Mouse (Mus musculus) retina, embryonic 14.5 days (tissue): ENCODE measurements around the gene Pank1.
A peak's percentile ranks its signal among the peaks of the same experiment; 100 is the strongest.

Source experiments
- DNase-seq: peaks from one replicate; pipeline ENCODE4 v3.0.0-alpha.2; 2015; ENCODE audit warnings: low spot score

The Pank1 gene

DNA sequence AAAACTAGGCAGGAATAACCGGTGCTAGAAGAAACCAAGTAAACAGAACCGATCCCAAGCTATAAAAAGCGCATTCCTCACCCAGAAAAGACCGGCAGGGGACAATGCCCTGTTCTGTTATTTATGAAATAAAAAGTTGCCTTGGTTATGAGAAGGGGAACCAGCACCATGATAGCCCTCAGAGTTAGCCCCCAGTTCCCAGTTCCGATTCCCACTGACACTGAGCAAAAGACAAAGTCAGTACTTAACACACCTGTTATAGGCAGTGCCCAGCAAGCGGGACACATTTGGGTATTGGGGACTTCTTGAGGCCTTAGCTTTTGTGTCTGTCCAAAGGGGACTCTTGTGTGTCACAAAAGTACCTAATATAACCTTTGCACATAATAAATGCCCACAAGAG lies 369 bp upstream of the Pank1 start:
- DNase-seq = no peak

DNA sequence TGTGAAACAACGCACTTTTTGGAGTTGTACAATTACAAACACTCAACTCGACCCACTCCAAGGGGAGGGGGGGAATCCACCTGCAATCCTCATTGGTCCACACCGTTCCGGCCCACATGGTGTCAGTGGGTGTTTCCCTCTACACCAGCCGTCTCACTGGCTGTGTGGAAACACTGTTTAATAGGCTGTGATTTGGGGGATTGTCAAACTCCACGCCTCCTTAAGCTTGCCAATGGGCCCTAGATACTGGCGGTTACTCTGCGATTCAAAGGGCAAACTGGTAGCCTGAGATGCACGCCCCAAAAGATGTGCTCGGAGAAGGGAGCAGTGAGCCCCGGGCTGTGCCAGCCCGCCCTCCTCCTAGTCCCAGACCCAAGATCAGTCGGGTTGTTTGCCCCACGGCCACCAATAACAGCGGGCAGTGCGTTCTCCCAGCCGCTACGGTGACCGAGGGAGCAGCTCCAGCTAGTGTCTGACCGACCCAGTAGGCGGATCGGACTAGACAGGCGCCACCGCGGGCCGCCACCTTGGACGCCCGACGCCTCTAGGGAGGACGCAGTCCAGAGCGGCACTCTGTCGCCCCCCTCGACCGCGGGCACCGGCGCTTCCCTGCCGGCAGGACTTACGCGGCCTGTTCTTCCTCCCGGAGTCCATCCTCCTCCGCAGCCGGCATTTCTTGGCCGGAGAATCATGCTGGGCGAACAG lies 1.2 kb downstream of the Pank1 start:
- peak; percentile 88 for DNase-seq

DNA sequence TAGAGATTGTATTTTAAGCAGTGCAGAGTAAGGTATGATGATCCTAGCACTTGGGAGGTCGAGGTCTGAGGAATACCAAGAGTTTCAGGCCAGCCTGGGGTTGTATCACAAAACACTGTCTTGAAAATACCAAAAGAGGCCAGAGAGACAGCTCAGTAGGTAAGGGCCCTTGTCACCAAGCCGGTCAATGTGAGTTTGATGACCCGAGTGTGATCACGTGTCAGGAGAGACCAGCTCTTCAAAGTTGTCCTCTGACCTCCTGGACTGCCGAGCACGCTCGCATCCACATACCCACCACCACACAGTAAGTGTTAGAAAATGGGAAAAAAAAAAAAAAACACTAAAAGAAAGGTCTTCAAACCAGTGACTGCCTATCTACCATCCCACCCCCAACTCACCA lies 2.6 kb downstream of the Pank1 start:
- no peak for DNase-seq

DNA sequence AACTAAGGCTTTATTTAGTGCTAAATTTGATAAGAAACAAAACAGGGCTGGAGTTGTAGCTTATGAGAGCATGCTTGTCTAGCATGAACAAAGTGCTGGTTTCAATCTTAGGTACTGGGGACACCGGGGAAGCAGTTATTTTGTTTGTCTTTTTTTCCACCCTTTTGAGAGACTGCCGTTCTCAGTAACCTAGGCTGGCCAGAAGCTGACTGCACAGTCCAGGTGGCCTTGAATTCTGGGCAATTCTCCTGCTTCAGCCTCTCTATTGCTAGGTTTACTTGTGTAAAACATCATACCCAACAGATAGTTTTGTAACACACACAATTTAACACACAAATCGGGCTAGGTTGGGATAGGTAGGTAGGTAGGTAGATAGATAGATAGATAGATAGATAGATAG lies 9.9 kb downstream of the Pank1 start:
- DNase-seq = no peak

DNA sequence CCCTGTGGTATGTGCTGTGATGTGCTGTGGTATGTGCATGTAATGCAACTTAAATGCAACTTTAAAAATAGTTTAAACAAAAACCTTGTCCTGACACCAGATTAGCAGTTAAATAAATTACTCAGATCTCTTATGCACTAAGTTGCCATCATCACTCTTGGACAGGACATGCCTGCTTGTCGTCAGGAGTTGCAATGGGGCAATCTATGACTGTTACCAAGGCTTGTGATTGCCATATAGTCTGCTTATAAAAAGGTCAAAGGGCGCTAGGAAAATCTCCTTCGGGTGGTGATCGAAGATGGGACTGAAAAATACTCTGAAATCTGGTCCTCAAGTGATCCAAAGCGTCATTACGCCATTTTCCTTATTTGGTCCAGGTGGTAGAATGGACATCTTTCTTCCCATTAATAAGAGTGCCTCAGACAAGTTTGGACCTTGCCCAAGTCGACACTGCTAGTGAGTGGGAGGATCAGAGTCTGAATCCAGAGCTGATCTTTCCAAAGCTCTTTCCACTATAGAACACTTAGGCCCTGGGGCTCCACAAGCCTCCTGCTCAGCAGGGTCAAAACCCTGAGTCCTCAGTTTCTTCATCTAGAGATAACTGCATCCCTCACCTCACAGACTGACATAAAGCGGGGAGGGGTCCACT lies 11.0 kb downstream of the Pank1 start:
- no peak for DNase-seq

DNA sequence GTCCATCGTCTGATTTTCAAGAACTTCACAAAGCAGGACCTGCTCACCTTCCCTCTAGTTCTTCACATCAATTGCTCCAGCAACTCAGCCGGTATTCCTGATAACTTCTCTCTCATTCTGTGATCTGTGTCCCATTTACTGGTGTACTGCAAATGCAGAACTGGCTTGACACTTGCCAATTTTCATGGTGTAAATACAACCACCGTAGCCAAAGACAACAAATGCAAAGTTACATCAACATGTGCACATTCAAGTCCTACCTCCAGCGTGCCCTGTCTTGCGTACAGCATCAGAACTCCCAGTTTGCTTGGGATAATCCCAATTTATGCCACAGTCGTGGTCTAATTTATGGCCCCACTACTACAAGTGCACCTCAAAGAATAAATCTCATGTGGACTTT lies 15.5 kb downstream of the Pank1 start:
- DNase-seq = no peak

DNA sequence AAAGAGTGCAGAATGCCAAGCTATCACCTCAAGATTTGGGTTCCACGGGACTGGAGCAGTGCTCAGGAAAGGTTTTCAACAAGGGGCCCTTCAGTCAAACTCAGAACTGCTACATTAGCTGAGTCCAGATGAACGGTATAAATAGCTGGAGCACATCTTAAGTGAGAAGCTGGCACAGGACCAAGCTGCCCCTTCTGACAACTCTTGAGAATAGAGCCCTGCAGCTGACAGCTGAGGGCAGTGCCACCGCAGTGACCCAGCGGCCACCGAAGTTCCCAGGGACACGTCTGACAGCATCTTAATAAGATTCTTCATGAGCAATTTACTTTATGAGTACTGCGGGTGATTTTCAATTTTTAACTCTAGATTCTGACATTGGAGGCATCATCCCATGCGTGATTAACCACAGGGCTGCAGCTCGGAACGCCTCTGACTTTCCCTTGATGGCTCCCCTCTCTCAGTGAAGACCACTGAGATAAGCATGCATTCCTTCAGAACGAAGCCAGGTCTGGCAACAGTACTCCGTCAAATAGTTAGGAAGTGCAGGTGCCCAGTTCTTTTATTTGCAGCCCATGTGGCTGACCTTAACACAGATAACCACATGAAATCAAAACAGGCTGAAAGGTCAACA lies 23.1 kb downstream of the Pank1 start:
- DNase-seq = no peak

DNA sequence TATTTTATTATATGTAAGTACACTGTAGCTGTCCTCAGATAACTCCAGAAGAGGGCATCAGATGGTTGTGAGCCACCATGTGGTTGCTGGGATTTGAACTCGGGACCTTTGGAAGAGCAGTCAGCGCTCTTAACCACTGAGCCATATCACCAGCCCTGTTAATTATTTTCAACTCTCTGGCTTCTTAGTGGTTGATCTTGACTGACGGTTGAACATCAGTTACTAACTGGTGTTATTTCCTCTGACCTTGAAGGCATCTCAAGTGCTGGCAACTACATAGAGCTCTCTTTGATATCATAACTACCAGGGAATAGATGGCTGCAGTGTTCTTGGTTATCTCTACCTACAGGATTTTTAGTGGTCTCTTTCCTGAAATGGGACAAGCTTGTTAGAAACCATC lies 28.1 kb downstream of the Pank1 start:
- DNase-seq = no peak

DNA sequence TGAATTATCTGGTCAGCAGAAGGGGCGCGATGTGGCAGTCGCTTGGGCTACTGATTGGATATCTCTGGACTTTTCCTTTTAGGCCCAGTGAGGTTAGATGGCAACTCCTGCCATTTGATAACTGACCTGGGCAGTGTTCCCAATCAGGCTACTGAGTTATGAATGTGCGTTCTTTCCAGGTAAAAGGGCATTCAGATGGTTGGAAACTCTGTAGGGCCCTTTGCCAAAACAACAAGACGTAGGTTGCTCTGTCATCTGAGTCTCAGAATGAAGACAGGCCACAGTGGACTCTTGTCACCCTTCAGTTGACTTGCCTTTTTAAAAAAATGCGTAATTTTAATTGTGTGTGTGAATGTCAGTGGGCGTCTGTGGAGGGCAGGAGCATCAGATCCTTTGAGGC lies 29.8 kb downstream of the Pank1 start:
- DNase-seq = no peak

DNA sequence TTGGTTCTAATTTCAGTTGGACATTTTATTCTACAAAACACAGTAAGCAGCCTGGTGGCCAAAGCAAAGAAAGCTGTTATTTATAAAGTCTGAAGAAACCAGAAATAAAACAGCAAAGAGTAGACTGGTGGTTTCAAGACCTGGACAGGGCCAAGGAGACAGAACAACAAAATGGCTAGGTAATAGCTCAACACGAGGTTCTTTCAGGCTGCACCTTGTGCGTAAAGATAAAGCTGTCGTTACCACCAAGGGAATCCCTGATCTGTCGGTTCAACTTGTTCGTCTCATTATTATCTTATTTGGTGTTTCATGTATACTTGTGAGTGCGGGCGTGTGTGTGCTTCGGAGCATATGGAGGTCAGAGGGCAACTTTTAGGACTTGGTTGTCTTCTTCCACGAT lies 31.1 kb downstream of the Pank1 start:
- no peak for DNase-seq

DNA sequence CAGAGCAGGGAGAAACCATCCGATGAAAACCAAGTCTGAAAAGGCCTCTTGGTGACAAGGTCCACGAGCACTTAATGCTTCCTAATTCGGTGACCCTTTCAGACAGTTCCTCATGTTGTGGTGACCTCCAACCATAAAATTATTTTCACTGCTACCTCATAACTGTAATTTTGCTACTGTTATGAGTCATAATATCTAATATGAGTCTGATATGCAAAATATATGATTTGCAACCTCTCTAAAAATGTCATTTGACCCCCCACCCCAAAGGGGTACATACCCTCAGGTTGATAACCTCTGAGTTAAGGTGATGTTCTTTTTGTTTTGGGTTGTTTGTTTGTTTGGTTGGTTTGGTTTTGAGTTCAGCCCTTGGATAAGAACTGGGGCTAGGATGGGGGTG lies 32.2 kb downstream of the Pank1 start:
- no peak for DNase-seq

DNA sequence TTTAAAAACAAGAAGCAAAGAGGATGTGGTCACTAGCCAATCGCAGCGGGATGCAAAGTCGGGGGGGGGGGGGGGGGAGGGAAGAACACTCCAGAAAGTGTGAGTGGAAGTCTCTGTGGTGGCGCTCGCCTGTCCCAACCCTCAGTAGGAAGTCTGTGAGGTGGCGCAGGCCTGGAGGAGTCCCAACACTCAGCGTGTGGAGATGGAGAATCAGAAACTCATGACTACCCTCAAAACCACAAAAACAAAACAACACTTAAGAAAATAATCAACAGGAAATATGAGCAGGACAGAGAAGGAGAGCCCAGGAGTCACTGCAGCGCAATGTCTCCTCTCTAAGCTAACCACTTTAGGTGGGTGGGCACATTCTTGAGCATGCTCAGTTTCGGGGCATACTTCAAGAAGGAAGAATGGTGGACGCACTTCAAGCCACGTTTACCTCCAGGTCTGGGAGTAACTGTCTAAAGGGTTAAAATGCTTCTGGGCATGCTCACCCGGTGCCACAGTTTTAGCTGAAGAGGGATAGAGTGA lies 32.7 kb downstream of the Pank1 start:
- no peak for DNase-seq

DNA sequence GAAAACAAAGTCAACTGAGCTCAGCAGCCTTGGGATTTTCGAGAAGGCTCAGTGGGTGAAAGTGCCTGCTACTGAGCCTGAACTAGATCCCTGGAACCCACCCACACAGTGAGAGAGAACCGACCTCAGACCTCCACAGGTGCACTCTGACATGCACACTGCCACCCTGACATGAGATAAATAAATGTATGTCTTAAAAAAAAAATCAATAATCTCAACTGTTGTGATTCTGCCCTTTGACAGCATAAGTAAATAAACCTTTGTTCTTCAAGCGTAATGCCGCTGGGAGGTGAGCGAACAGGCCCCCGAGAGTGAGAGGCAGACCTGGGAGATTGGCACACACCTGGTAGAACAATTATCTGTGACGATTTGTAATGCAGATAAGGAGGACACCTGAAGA lies 33.2 kb downstream of the Pank1 start:
- DNase-seq = no peak

DNA sequence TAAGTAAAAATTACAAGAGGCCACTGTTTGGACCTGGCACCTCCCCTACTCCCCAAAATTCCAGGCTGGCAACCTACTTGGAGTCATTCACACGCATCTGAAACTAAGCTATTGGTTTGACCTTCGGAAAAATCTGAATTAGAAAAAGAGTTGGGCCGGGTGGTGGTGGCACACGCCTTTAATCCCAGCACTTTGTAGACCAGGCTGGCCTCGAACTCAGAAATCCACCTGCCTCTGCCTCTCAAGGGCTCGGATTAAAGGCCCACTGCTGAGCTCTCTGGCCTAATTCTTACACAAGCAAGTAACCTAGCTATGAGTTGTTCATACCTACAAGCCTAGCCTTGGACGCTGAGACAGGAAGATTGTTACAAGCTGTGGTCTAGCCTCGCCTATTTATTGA lies 33.9 kb downstream of the Pank1 start:
- no peak for DNase-seq

DNA sequence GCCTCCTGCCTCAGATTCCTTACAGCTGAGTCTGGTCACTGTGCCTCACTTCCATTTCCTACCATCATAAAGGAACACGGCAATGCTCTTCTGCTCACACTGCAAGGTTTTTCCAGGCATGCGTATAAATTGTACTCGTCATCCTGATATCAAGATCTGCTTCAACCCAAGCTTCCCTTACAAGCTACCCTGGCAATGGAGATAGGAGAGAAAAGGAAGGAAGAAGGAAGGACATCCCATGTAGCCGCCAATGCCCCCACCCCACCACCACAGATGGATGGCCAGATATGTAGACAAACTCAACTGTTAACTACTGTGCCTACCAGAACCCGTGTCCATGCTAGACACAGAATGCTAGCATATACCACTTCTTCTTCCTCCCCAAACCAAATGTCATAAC lies 34.5 kb downstream of the Pank1 start:
- DNase-seq = no peak

DNA sequence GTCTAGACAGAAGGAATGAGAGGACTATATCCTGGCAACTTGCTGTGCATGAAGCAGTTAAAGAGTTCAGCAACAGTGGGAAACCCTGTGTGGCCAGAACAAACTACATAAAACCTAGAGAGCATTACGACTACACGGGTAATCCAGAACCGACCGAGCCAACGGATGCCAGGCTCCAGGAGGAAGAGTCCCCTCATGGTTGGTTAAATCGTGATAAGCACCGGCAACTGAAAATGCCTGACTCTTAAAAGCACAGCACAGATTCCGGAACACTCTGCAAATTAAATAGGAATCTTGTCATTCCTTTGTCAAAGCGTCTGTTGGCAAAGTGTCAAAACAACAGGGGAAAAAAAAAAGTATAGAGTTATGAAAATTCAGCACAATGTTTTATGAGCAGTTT lies 35.2 kb downstream of the Pank1 start:
- no peak for DNase-seq

DNA sequence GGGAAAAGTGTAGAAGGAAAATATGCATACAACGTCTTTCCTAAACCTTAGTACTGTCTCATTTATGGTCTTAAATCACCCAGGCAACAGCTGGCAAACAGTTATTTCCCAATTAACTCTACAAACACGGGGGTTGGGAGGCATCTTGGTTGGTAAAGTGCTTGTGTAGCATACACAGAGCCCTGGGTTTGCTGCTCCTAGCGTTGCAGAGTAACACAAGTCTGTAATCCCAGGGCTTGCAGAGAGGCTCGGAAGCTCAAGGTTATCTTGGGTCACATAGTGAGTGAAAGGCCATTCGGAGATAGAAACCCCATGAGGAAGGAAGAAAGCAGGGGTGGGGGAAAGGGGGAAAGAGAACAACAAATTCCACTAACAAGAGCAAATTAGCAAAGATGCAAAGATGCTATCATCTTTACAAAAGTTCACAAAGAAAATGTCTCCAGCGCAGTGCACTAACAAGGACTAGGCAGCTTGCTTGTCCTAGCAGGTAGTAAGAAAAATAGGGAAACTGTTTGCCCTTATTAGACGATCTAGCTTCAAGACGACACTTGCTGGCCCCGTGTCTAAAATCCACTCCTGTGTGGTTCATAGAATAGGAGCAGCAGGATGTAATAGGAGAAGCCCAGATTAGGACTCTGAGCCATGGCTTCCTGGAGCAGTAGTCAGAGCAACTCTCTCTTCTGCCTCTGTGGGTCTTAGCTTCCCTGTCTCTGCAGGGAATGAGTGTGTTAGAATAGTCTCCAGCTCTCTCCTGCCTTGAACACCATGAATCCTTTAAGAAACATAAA lies 37.3 kb downstream of the Pank1 start:
- no peak for DNase-seq

DNA sequence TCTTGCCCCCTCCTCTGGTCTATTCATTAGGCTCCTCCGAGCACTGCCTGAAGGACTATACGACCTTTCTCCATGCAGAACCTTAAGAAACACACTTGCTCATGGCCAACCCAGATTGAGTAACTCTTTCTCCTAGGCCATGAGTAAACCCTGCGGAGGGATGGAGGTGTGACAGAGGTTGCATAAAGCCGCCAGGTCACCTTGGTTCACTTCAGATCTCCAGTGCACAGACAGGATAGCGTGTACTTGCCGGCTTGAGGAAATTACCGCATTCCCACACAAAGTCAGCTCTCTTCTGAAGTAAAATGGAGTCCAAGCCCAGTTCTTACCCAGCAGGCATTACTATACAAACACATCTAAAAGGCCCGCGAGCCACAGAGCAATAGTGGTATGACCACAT lies 40.6 kb downstream of the Pank1 start:
- DNase-seq = no peak

DNA sequence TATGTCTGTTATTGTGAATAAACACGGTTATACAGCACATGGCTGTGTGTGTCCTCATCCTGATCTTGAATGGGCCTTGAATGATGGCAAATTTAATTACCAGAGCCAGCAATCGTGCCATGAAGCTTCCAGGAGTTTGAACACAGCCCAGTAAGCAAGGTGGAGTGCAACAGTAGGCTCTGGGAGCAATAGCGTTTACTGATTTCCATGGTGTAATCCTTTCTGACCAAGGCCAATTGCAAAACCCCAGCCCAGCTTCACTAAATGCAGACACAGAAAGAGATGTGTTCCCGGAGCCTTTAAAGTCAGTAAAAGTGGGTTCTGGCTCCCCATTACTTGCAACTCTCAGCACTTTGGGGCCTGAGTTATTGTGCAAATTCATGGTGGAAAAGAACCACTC lies 47.6 kb downstream of the Pank1 start:
- DNase-seq = no peak

DNA sequence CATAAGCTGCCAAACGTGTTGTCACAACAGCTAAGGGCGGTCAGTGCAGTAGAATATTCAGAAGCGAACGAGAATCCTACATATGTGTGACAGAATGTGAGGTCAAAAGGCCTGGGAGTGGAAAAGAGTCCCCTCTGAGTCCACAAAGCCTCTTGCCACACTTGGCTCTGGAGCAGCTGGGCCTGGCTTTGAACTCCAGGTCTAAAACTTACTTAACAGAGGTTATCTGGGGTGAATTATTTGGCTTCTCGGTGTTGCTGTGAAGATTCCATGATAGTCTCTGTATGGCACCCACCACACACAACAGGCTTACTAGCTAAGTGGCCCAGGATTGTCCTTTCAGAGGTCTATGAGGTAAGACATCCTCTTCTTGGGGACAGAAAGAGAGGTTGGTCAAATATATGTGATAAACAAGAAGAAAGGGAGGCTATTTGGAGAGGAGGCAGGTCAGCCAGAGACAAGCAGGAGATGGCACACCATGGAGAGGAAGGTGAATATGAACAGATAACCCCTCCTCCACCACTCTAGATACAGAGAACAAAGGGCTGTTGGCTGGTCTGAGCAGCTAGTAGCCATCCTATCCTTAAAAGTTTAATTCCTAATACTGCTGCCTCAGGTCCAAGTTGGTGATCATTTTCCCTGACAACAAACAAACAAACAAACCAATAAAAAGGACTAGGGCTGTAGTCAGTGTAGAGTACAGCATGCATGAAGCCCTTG lies 51.2 kb downstream of the Pank1 start:
- no peak for DNase-seq

DNA sequence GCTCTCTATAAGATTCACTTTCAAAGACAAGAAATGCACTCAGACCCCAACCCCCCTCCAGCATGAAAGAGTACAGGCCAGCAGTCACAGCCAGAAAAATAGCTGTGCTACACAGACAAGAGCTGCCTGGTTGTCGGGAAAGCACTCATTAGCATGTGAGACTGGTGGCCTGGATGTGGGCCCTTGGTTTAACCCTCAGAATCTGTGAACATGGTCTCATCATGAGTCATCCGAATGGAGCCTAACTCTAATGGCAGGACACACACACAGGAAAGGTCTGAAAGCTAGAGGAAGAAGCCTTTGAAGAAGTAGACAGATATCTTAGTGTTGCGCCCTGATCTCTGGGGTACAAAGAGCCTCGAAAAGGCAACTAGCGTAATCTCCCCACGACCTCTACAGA lies 51.8 kb downstream of the Pank1 start:
- DNase-seq = no peak
